Mouse (Mus musculus): ENCODE data around the gene Enc1.
A peak's percentile ranks its signal among the peaks of the same experiment; 100 is the strongest.

The Enc1 gene

GRCm38 (mm10) chr13:97240965-97241786 lies at the start of gene Enc1:
TSS of gene Enc1 (plus strand) at chr13:97241105.
- peak; percentile 95 for DNase-seq (ENCODE audit: low spot score)

DNA sequence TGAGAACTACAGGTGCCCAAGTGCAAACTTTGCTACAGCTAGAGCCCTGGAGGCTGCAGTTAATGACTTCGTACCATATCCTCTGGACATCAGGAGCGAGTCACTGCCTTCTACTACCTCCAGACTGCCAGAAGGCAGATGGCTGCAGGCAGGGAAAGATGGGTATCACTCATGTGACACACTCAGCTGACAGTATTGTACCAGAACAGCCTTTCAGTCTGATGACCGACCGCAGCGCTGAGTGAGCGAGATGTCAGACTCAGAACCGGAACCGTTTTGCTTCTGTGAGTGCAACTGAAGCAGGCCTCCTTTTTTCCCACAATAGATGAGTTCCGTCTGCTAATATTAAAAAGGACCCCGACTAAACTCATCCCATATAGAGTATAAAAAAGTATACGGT lies 48.3 kb upstream of the Enc1 start:
- no peak for DNase-seq (ENCODE audit: low spot score)

DNA sequence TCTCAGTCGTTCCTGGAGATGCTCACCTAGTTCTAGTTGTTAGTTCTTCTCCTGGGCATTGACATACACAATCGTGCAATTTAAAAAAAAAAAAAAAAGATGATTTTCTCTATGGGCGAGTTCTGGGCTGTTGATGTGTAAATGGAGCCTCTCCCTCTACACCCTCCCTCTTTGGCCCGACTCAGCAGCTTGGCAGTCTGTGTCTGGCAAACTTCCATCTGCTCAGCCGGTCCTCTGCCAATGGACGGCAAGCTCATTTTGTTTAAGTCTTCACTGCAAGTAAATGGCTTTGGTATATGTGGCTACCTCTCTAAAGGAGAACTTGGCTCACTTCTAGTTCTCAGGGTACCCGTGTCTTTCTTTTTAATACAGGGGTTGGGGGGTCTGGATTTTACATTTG lies 47.5 kb upstream of the Enc1 start:
- DNase-seq (ENCODE audit: low spot score) = peak; percentile 64

DNA sequence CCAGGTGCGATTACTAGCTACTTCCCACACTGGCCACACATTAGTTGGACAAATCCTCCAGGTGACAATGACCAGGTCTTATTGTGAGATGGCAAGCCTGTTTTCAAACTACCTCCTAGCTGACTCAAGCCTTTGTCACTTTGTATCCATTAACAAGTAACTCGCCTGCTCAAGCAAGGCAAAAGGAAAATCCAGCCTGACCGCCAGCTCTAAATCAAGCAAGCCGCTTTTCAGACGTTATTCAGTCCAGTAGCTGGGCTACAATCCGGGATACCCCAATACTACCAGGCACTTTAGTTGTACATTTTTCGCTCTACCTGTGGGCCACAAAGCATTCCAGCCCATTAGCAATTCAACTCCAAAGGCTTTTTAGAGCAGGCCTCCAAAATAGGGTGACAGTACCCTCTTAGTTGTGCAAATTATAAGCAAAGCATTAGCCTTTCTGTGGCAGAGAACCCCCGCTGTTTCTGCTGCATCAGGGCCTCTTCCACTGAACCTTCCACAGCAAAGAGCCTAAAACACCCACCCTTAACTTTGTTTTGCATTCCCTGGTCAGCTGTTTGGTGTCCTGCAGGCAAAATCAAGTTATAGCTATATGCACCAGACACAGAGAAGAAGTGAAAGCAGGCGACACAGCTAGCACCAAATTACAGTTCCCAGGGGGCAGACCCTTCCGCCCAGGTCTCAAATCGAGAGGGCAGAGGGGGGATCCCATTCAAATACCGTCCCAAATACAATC lies 44.5 kb upstream of the Enc1 start:
- no peak for DNase-seq (ENCODE audit: low spot score)

DNA sequence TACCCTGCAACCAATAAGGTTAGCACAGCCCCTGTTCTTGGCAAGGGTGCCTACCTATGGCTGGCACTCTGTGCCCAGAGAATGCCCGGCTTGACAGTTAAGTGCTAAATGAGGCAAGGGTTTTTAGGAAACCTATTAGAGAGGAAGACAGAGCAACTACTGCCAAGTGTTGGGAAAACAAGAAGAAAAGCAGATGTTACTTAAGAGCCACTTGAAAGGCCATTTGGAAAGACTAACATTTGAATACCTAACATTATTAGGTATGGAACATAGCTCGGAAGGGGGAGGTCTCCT lies 44.0 kb upstream of the Enc1 start:
- no peak for DNase-seq (ENCODE audit: low spot score)

- DNase-seq (ENCODE audit: low spot score) = peak; percentile 92
These were observed 42.9 kb upstream of the Enc1 start, which contains the start of gene Hexb for GRCm38 (mm10) chr13:97197932-97198562. TSS of gene Hexb (minus strand) at chr13:97198357.

DNA sequence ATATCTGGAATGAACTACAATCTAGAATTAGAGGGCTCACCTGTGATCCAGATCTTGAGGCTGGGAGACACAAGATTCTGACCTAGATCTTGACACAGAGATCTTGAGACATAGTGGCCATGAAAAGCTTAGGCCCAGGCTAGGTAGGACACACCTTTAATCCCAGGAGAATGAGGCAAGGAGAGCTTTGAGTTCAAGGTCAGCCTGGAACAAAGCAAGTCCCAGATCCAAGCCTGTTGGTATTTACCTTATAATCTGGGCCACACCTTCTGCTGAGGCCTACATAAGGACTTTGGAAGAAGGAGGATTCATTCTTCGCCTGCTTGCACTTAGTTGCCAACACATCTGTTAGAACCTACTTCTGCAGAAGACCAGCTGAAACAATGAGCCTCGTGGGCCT lies 41.8 kb upstream of the Enc1 start:
- DNase-seq (ENCODE audit: low spot score) = no peak

DNA sequence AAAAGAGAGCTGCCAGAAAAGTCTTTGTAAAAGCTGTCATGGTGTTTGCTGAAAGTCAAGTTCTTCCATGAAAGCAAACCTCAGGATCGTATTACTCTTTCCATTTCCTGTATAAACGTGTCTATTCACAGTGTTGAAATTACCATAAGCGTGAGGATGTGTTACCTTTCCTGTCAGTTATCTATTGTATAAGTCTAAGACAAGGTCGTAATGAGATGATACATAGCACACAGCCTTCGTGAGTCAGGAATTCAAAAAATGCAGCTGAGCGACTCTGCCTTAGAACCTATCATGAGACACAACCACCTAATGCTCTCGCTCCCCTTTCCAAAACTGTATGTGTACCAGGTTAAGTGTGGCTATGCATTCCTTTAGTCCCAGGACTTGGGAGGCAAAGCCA lies 39.8 kb upstream of the Enc1 start:
- no peak for DNase-seq (ENCODE audit: low spot score)

GRCm38 (mm10) chr13:97201896-97202295 lies 39.0 kb upstream of the Enc1 start:
- no peak for DNase-seq (ENCODE audit: low spot score)

DNA sequence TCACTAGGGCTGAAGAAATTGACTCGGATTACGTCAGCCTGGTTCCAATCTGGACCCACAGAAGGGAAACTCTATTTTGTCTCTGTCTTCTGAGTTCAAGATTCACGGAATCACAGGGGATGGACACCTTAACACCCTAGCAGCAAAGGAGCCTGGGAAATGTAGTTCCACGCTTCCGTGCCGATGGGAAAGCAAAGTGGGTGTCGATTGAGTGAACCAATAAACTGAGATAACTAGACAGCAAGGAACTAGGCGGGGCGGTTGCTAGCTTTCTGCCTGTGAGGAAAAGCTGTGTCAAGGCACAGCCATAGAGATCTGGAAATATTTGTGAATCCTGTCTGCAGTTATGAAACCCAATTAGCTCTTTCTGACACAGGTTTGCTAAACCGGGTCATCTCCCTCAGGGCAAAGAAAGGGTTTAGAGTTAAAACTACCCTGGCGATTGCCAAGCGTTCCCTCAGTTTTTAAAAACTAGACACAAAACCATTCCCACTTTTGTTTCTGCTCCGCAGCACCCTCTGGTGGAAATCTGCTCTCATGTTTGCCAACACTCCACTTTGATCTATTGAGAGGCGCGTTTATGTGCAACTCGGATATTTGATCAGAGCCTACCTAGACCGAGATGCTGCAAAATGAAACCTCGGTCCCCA lies 35.7 kb upstream of the Enc1 start:
- peak; percentile 69 for DNase-seq (ENCODE audit: low spot score)

GRCm38 (mm10) chr13:97206046-97206445 lies 34.9 kb upstream of the Enc1 start:
- no peak for DNase-seq (ENCODE audit: low spot score)

GRCm38 (mm10) chr13:97207472-97208111 lies 33.3 kb upstream of the Enc1 start:
- no peak for DNase-seq (ENCODE audit: low spot score)

DNA sequence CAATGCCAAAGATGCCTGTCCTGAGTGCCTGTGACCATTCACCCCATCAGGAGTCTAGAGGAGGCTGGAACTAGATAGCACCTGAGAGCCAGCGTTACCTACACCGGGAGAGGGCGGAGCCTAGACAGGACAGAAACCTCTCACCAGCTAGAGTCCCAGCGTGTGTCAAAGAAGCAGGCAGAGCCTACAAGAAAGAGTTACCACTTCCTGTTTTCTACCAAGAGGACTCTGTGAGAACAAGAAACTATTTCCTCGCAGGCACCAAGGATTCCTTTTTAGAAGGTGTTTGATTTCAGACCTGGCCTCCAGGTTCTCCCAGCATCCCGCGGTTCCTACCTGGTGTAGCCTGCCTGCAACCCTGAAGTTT lies 32.8 kb upstream of the Enc1 start:
- DNase-seq (ENCODE audit: low spot score) = no peak

DNA sequence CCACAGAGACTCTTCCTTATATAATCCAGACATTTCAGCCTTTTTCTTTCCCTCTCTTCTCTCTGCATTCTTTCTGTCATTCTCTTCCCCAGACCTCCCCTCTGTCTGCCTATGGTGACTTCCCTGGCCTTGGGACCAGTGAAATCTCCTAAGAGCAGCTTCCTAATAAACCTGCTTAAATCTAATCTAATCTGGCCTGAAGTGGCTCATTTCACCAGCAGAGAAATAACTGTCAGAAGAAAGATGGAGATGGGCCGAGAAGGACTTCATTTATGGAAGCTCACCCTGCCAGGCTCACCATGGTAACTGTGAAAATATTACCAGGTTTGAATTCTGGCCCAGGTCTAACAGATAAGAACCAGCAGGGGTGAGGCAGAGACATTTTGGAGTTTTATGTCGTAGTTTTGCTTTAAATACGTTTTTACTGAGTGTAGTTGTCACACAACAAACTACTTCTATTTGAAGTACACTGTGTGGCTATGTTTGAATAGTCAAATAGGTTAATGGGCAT lies 32.4 kb upstream of the Enc1 start:
- no peak for DNase-seq (ENCODE audit: low spot score)

GRCm38 (mm10) chr13:97214583-97215268 lies 26.2 kb upstream of the Enc1 start:
- DNase-seq (ENCODE audit: low spot score) = no peak

DNA sequence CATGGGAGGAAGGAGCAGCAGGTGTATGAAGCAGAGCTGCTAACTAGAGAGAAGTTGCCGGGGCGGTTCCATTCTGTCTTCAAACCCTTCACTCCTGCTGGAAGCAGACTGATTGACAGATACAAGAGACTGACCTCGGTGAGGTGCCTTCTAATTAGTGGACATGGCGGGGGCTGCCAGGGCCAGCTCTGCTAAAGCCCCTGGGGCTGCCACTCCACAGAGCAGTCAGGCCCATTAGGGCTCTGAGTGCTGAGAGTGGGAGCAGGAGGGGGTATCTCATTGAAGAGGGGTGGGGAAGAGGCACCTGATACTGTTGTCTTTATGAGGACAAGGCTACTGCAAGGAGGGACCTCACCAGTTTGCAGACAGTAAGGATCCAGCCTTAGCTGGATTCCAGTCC lies 25.3 kb upstream of the Enc1 start:
- DNase-seq (ENCODE audit: low spot score) = no peak

- DNase-seq (ENCODE audit: low spot score) = no peak
These were observed 24.7 kb upstream of the Enc1 start for GRCm38 (mm10) chr13:97216196-97216595.

- DNase-seq (ENCODE audit: low spot score) = no peak
These were observed 20.9 kb upstream of the Enc1 start for GRCm38 (mm10) chr13:97220022-97220421.

GRCm38 (mm10) chr13:97223856-97224255 lies 17.0 kb upstream of the Enc1 start:
- DNase-seq (ENCODE audit: low spot score) = no peak

DNA sequence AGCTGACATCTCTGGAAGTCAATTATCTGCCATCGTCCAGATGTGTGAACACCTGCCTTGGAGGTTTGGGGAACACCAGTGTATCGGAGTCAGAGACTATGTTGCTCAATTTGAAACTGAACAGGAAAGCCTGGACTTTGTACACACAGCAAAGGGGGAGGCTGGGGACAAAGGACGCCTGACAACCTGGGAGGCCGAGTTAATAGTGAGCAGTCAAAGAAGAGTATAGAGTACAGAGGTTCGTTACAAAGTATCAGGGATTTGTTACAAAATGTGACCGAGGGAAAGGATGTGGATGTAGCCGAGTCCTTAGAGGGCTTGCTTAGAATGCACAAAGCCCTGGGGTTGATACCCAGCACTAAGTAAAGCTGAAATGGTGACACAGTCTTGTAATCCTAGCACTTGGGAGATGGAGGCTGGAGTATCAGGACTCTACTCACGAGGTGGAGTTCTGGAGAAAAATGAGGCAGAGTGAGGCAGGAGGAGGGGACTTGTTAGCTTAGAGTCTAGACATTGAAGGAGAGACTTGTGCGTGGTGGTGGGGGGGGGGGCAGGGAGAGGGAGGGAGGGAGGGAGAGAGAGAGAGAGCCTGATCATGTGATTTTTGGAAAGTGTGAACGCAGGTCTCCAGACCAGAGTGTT lies 16.4 kb upstream of the Enc1 start:
- DNase-seq (ENCODE audit: low spot score) = no peak

DNA sequence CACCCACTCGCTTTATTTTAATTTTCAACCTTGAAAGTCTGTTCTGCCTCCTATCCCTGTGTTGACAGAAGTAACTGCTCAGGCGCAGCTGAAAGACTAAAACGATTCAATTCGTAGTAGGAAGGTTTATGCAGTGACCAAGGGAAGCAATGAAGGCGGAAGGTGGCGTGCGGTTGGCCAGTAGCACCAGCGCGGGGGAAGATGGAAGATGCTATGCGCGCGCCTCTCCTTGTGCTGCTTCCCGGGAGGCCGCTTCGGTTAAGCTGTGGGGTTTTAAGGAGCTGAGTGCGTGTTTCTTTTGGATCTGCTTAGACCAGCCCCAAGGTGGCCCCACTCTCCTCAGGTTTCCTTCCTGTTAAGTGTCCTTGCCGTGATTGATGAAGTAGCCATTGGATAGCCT lies 15.8 kb upstream of the Enc1 start:
- DNase-seq (ENCODE audit: low spot score) = no peak
